Mouse (Mus musculus) adrenal gland, postnatal 0 days (tissue): ENCODE measurements around the gene Smc5. TPM values are rescaled to one million over a fixed set of nuclear protein-coding genes. Genes with fewer than 3 reads are reported as not detected.

ENCODE experiments used
- polyA plus RNA-seq: library from polyadenylated mRNA; unstranded; fragments of >200 nt; fragmentation: Nextera tagmentation; extraction: Ambion mirVana; gene quantifications from 2 replicates; pipeline ENCODE4 v1.2.1, GENCODE M21; 2015

The Smc5 gene
- 12.6 and 18.2 TPM in 2 replicates for polyA plus RNA-seq

GRCm38 (mm10) chr19:23273355-23274053 lies at the start of gene Smc5:
Smc5 (minus strand) TSS chr19:23273897.

Other genes starting within 250 kb of the Smc5 start
- 19.4 and 21.8 TPM in 2 replicates for gene Klf9, start 132.7 kb downstream of the Smc5 start, polyA plus RNA-seq
- gene Mamdc2, start 174.5 kb upstream of the Smc5 start, polyA plus RNA-seq, result 1.3 and 2.5 TPM in 2 replicates